Mouse (Mus musculus): ENCODE results near the gene Rims1.

Gene Rims1

DNA sequence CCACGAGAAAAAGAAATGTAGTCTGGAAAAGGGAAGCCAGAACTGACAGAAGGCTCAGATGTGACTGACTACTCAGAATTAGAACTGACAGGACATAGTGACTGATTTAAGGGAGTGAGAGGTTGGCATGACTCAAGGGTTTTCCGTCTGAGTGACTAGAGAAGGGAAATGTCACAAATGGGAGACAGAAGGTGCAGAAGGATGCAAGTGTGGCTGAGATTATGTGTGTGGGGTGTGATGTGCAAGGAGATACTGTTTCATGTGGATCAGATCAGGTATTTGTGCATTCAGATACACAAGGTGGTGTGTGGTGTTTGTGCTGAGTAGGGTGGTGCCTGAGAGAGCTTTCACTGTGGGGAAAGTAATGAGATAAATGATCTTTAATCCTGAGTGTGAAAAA, 96.3 kb downstream of the Rims1 start:
- peak; percentile 52; the same call in 1 of the 2 replicates for ATAC-seq (ENCODE audit: insufficient number of reproducible peaks, low FRiP score, low TSS enrichment)

DNA sequence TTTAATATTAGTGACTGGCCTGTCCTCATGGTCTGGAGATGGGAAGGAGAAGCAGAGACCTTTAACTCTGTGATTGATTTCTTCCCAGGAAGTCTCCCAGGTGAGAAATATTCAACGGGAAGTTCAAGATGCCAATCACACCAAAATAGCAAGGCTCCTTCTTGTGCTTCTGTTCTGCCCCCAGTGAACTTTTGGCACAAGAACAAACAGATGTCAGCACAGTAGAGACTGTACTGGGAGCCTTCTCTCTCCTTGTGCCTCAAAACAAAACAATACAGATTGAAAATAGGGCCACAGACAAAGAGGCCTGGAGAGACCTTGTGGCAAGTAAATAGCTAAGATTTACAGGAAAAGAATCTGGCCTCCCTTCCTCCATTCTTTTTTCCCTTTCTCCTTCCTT, 110.7 kb downstream of the Rims1 start:
- peak; percentile 49; the same call in 1 of the 2 replicates for ATAC-seq (ENCODE audit: insufficient number of reproducible peaks, low FRiP score, low TSS enrichment)

DNA sequence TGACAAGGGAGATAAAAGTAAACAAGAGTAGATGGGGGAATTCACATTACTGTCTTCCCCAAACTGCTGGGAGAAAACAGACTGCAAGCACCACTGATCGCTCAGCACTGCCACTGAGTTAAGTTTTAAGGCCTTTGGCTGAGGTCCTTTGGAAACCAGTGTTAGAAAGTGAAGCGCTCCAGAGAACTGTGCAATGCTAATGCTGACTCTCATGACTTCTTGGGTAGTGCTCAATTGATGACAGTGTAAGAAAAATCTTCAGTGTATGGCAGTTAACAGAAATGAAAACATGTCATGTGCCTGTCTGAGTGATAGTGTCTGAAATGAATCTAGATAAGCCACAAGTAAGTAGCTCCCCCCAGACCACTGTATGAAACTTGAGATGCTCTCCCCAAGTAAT, 111.3 kb downstream of the Rims1 start:
- ATAC-seq (ENCODE audit: insufficient number of reproducible peaks, low FRiP score, low TSS enrichment), result 0 out of 2 replicates have a peak, but pooled peaks have one; percentile 26

DNA sequence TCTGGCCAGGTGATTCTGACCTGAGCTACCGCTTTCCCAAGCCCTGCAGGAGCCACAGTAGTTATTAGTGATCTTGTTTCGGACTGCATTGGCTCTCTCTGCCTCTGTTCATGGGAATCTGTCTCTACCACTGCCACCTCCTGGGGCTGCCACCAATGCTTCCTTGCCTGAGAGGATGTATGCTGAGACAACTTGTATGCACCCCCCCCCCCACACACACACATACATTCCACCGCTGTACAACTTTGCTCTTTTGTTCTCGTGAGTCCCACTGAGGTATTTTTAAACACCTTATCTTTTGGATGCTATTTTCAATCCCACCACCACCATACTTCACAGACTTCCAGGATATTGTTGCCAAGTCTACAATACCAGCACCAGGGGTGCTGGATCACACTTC, 122.3 kb downstream of the Rims1 start:
- ATAC-seq (ENCODE audit: insufficient number of reproducible peaks, low FRiP score, low TSS enrichment), result no peak

DNA sequence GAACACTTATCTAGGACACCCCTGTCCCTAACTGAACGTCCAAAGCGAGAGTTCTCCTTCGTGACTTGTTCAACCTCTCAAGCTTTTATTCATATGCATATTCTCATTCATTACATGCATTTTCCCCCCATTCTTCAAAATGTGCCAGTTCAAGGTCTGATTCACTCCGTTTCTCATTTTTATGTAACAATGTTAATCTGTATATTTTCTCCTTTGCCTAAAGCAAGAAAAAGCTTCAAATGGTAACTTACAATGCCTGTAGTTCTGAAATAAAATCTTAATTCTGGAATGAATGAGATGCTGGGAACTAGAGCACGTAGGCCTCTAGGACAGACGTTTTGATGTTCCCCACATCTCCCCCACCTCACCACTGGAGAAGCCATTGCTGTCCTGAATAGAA, 141.6 kb downstream of the Rims1 start:
- no peak for ATAC-seq (ENCODE audit: insufficient number of reproducible peaks, low FRiP score, low TSS enrichment)

DNA sequence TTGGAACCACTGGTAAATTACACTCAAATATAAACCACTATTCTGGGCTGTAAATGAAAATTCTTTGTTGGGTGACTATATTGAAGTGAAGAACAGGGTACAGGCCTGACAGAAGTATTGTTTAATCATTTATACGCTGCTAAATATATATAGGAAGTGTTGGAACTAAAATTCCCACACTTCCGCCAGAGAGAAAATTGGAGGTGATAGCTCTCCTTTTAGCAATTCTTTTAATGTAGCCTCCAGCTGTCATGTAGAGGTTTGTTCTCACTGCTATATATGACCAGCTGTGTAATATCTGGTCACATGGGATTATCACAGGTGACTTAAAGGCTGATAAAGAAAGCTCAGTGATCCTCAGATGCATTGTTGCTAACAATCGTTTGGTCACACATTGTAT, 144.0 kb downstream of the Rims1 start:
- no peak for ATAC-seq (ENCODE audit: insufficient number of reproducible peaks, low FRiP score, low TSS enrichment)

DNA sequence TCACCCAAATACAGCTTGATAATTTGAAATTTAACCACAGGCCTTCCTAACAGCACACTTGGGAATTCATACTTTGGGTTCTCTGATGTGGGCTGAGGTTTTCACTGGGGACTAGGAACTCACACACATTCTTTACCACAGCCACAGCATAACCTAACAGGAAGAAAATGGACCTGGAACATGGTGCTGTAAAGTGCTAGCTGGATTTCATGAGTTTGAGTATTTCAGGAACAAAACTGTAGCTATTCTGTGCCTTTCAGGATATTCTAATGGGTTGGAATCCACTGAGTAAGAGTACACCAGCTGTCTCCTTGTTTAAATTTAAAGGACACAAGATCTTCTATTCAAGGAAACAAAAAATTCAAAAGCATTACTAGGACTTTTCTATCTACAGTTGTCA, 149.8 kb downstream of the Rims1 start:
- ATAC-seq (ENCODE audit: insufficient number of reproducible peaks, low FRiP score, low TSS enrichment), result no peak

DNA sequence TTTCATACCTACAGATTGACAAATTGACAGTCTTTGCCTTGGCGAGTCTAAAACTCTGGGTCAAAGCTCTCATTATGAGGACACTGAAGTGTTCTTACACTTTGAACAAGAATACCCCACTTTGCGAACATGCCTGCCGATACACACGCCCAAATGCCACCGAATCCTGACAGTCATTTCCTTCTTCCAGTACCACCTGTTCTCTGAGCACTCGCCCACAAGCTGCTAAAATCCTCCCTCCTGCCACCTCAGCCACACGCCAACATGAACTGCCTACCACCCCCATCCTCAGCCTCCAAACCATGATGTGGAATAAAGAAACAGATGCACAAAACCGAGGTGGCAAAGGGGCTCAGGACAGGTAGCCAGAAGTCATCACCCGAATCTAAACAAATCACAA, 150.9 kb downstream of the Rims1 start:
- ATAC-seq (ENCODE audit: insufficient number of reproducible peaks, low FRiP score, low TSS enrichment), result peak; percentile 69; the same call in 1 of the 2 replicates

DNA sequence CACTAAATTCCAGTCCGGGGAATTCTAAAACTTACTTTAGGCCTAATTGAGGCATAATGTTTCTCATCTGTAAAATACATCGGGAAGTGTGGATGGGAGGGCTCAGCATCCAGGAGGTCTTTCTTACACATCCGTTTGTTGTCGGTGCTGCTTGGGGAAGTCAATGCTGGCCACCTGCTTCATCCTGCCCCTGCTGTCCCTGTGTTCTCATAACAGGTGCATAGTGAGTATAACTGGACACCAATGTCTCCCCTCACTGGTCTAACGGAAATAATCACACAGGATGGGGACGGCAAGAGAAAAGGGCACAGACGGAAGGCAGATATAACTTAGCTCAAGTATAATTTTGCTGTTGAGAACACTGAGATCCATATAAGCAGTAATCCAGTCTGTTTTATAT, 155.2 kb downstream of the Rims1 start:
- ATAC-seq (ENCODE audit: insufficient number of reproducible peaks, low FRiP score, low TSS enrichment), result peak; percentile 82

DNA sequence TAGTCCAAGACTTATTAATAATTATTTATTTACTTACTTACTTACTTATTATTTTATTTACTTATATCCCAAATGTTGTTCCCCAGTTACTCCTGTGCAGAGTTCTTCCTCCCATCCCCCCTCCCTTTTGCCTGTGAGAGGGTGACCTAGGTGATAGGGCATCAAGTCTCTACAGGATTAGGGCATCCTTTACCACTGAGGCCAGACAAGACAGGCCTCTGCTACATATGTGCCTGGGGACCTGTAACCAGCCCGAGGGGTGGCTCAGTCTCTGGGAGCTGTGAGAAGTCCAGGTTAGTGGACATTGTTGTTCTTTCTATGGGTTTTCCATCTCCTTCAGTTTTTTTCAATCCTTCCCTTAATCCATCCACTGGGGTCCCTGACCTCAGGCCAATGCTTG, 156.4 kb downstream of the Rims1 start:
- no peak for ATAC-seq (ENCODE audit: insufficient number of reproducible peaks, low FRiP score, low TSS enrichment)

DNA sequence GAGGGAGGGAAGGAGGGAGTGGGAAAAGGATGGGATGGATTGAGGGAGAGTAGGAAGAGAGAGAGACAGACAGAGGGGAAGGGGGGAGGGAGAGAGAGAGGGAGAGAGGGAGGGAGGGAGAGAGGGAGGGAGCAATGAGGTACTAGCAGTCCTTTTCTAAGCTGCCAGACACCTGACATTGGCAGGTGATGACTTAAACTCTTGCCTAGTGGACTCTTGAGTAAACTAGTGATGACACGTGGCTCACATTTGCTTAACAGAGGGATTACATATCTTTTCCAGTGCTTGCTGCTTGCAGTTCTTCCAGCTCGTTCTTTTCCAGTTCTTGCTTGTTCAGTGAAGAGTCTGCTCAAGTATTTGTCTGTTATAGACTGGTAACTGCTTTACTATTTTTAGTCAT, 160.5 kb downstream of the Rims1 start:
- ATAC-seq (ENCODE audit: insufficient number of reproducible peaks, low FRiP score, low TSS enrichment), result no peak

DNA sequence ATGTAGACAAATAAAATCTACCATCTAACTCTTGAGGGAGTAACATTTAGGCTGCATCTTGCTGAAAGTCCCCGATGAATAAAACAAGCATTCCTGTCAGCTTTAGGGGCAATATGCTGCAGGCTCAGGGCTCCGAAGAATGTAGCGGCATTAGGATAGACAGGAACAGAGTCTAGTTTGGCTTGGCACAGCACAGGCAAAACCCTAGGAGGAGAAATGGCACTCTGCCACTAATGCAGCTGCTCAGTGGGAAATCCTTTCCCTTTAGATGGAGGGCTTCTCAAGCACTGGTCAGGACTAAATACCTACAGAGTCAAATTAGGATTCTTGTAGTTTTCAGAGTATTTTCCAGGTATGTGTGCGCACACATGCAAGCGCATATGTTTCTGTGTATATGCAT, 165.2 kb downstream of the Rims1 start:
- peak; percentile 93 for ATAC-seq (ENCODE audit: insufficient number of reproducible peaks, low FRiP score, low TSS enrichment)

DNA sequence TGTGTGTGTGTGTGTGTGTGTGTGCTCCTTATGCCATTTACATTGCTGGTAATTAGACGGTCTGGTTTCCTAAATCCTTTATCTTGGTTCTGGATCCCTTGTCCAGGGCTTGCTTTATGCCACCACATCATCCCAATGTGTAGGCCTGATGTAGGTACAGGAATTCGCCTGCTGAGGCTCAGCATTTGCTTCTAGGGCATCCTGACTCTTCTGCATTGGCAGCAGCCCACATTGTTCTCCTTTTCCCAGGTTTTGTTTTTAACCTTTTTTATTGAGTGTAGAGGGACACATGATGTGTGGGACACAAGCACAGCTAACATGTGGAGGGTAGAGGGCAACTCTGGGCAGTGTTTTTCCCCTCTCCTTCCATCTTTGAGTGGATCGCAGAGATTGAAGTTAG, 166.1 kb downstream of the Rims1 start:
- ATAC-seq (ENCODE audit: insufficient number of reproducible peaks, low FRiP score, low TSS enrichment), result no peak

DNA sequence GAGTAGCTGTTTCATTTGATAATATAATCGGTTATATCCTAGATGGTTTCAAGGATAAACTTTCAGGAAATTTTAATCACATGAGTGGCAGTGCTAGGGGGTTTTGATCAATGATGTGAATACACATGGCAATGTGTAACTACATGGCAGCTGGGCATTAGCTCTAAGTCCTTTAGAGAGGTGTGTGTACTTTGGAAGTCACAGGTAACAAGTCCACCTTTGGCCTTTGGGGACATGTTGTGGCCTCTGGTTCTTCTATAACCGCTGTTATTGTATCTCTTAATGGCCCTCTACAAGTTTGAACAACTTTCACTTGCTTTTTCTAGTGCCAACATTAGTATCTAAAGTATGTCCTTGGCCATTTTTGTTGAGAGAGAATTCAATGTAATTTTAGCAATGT, 171.9 kb downstream of the Rims1 start:
- ATAC-seq (ENCODE audit: insufficient number of reproducible peaks, low FRiP score, low TSS enrichment), result no peak

DNA sequence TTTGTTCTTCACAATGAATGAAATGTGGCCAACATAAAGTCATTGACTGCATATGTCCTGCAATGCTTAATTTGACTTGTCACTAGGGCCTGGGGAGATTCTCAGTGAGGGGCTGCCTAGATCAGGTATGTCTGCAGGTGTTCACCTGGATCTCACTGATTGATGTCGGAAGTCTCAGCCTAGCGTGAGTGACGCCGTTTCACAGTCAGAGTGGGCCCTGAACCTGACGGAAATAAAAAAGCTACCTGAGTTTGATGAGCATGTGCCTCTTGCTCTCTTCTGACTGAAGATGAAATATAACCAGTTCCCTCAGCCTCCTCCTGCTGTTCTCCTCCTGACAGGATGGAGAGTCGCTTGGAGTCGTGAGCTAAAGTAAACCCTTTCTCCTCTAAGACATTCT, 173.2 kb downstream of the Rims1 start:
- 0 out of 2 replicates have a peak, but pooled peaks have one; percentile 24 for ATAC-seq (ENCODE audit: insufficient number of reproducible peaks, low FRiP score, low TSS enrichment)

DNA sequence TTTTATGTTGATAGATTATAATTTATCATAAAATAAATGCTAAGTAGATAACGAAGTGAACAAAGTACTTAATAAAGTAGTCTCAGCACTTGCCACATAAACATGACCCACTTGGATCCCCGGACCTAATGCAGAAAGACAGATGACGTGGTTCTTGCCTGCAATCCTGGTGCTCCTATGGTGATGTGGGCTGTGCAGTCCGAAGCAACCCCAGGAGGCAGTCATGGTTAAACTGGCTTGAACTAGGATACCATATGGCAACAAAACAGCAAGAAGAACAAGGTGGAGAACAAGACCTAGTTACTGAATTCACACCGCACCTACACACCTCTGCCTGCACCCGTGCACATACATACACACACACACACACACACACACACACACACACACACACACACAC, 173.8 kb downstream of the Rims1 start:
- ATAC-seq (ENCODE audit: insufficient number of reproducible peaks, low FRiP score, low TSS enrichment), result peak; percentile 98

DNA sequence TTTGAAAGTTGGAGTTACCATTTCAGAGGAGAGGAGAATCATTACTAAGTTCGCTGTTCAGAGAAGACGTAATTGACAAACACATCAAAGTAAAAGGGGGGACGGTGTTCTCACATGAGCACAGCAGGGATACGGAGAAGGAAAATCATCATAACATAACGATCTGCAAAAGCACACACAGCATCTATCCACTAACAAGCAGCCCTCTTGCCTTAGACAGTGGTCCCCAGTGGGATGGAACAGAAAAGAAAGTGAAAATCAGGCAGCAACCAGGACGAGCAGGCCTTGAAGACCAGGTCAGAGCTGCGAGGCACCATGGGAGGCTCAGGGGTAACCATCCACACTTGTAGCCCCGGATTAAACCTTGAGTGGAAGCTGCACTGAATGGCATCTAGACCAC, 176.8 kb downstream of the Rims1 start:
- ATAC-seq (ENCODE audit: insufficient number of reproducible peaks, low FRiP score, low TSS enrichment), result no peak

DNA sequence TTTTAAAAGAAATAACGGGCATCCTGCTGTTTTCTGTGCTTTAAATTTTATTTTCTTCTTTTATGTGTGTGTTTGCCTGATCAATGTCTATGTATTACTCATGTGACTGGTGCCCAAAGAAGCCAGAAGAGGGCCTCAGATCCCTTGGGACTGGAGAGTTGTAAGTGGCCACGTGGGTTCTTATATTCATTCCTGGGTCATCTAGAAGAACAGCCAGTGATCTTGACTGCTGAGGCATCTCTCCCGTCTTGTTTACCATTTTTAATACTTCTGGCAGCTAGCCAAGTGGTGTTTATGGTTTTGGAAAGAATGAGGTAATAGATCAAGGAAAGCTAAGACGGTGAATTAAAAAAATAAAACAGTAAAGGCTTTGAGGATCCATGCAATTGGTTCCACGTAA, 178.8 kb downstream of the Rims1 start:
- no peak for ATAC-seq (ENCODE audit: insufficient number of reproducible peaks, low FRiP score, low TSS enrichment)

DNA sequence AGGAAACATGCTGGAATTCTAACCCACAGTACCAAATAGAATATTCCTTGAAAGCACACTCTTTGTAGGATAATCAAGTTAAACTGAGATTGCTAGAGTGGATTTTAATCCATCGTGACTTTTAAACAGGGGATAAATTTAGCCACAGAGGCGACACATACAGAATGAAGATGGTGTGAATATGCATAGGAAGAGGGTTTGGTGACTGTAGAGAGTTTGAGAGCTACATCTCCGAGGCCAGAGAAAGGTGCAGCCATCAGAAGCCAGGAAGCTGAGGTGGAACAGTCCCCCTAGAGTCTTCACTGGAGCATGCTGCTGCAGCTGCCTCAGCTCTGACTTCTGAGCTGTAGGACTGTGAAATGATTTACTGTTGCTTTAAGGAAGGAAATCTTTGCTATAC, 179.5 kb downstream of the Rims1 start:
- no peak for ATAC-seq (ENCODE audit: insufficient number of reproducible peaks, low FRiP score, low TSS enrichment)

DNA sequence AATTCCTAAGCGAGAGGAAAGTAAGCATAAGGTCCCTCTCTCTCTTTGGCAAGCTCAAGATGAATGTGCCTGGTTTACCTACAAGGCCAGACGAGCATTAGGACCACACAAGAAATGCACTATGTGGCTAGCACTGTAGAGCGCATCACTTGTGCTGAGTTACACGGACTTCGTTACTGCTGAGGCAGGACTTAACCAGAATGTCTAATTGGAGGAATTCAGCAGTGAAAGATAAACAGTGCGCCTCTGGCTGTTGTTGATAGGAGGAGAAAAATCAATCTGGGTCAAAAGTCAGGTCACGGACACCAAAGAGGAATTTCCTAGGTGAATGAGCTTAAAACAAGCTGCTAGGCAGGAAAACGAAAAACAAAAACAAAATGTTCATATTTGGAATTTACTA, 185.0 kb downstream of the Rims1 start:
- no peak for ATAC-seq (ENCODE audit: insufficient number of reproducible peaks, low FRiP score, low TSS enrichment)

DNA sequence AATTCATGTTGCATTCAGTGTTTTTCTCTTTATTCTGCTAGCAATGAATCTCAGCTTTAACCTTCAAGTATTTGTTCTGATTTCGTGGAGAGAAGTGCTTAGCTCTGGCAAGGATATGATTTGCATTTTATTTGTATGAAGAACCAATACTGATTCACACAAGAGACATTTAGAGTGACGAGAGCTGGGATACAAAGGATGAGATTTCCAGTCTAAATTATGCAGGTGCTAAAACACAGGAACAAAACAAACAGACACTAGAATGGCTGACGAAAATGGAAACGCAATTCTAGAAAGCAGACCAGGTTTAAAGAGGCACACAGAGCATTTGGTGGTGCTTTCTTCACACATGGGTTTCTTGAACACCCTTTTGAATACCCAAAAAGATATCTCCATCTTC, 190.2 kb downstream of the Rims1 start:
- ATAC-seq (ENCODE audit: insufficient number of reproducible peaks, low FRiP score, low TSS enrichment), result no peak

DNA sequence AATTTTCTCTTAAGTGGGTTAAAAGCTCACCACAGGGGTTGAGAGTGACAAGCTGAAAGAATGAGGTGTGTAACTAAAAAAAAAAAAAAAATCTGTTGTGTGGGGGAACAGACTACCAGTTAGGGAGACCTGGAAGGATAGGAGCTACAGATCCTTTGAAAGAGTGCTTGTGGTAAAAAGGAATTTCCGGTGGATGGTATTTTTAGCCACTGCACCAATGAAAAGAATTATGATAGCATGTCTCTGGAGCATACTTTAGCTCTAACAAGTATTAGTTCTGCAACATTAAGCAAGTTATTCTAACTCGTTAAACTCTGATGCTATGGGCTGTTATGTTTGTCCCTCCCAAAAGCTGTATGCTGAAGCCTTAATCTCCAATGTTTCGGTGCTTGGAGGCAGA, 192.2 kb downstream of the Rims1 start:
- ATAC-seq (ENCODE audit: insufficient number of reproducible peaks, low FRiP score, low TSS enrichment), result no peak

DNA sequence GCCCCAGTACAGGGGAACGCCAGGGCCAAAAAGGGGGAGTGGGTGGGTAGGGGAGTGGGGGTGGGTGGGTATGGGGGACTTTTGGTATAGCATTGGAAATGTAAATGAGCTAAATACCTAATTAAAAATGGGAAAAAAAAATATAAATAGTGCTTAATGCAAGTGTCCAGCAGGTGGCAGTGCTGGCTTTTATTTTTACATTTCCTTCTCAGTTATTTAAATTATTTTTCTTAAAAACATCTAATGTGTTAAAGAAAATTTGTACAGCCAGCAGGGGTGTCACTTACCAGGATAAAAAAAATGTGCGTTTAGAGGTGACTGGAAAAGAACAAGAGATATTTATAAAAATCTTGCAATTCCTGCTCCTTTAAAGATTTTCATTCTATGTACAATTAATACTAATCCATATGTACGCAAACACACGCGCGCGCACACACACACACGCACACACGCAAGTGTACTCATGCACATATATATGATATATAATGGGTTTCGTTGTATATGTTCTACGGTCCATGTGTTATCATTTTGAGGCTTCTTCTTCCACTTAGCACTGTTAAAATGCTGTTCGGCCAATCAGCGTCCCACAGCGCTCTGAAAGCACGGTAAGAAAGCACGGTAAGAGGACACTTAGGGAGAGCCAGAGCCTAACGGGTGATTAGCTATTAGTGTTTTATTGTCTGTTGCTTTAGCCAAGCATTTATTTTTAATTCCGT, 201.3 kb downstream of the Rims1 start:
- no peak for ATAC-seq (ENCODE audit: insufficient number of reproducible peaks, low FRiP score, low TSS enrichment)
